Mouse (Mus musculus): ENCODE measurements around the gene Rhox4e.
A peak's percentile ranks its signal among the peaks of the same experiment; 100 is the strongest.
"Not testable (repeated sequence)": the region's sequence is repeated elsewhere in the genome, so short reads cannot be mapped to it uniquely, and the experiment has no call there.

The Rhox4e gene

GRCm38 (mm10) chrX:37557112-37557511, at the start of gene Rhox4e:
Rhox4e (plus strand) TSS chrX:37557412.
- DNase-seq (ENCODE audit: low read depth, low spot score): not testable (repeated sequence)

GRCm38 (mm10) chrX:37514059-37514458, 43.2 kb upstream of the Rhox4e start, which contains the start of gene Rhox4d:
Rhox4d (plus strand) TSS chrX:37514359.
- not testable (repeated sequence) for DNase-seq (ENCODE audit: low read depth, low spot score)

- not testable (repeated sequence) for DNase-seq (ENCODE audit: low read depth, low spot score)
Measured at GRCm38 (mm10) chrX:37530152-37530551, 27.1 kb upstream of the Rhox4e start, which contains the start of gene Rhox2e. Rhox2e (plus strand) TSS chrX:37530452.

- DNase-seq (ENCODE audit: low read depth, low spot score): not testable (repeated sequence)
Measured at GRCm38 (mm10) chrX:37541719-37542118, 15.5 kb upstream of the Rhox4e start, which contains the start of gene Rhox3e. Rhox3e (plus strand) TSS chrX:37542019.

GRCm38 (mm10) chrX:37571105-37571504, 13.9 kb downstream of the Rhox4e start, which contains the start of gene Rhox2f:
Rhox2f (plus strand) TSS chrX:37571405.
- not testable (repeated sequence) for DNase-seq (ENCODE audit: low read depth, low spot score)

- peak; percentile 1 for DNase-seq (ENCODE audit: low read depth, low spot score)
Measured at GRCm38 (mm10) chrX:37572638-37573037, 15.4 kb downstream of the Rhox4e start.

GRCm38 (mm10) chrX:37580692-37581091, 23.5 kb downstream of the Rhox4e start, which contains the start of gene Rhox3f:
Rhox3f (plus strand) TSS chrX:37580992.
- not testable (repeated sequence) for DNase-seq (ENCODE audit: low read depth, low spot score)

GRCm38 (mm10) chrX:37607604-37608003, 50.4 kb downstream of the Rhox4e start, which contains the start of gene Rhox4f:
Rhox4f (minus strand) TSS chrX:37607704.
- not testable (repeated sequence) for DNase-seq (ENCODE audit: low read depth, low spot score)
